In the genomic region with DNA sequence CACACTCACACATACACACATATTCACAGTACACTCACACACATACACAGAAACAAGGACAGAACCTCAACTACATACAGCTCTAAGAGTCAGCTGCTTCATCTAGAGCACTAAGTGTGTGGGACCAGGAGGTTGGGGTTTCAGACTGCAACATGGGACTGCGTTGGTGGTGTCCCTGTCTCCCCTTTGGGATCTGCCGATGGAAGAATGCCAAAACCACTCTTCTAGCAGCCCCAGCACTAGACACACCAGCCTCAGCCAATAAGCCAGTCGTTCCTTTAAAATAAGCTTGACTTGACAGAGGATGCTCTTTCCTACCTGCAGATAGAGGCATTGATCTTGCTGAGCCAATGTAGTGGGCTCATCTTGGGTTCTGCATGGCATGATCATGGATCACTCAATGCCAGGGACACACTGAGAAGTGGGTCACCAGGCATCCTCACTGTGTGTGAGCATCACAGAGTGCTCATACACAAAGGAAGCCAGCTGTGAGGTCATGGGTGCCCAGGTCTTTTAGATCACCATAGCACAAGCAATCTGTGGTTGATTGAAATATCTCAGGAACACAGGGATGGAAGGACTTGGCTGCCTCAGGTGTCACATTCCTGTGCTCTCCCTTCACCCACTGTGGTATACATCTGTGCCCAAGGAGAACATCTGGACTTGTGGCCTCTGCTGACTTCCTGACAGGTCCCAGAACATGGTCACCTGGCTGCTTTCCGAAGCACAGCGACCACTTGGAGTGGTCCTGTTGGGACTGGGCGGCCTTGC, we compare ENCODE assay signal across 13 mouse cellular contexts. TPM values are rescaled to one million over a fixed set of nuclear protein-coding genes. Genes with fewer than 3 reads are reported as not detected.
"Had no signal": no experiment of that assay in that cellular context is flagged by ENCODE, and none has a peak within 500 bp of the region (broad histone marks: within the 10 kb centered on the region; RNA-seq: fewer than 3 reads in every experiment).

No protein-coding gene starts in this region.

- ATAC-seq: midbrain, embryonic 13.5 days had no signal

- DNase-seq: kidney, postnatal 4 days; lung, adult 18-20 months; right cerebral cortex, adult 18-20 months; right cerebral cortex, postnatal 25 days; thymus, postnatal 36 days had no signal

- H3K36me3 ChIP-seq: limb, embryonic 13.5 days; midbrain, embryonic 13.5 days; neural tube, embryonic 15.5 days had no signal

- H3K9ac ChIP-seq: limb, embryonic 13.5 days; liver, embryonic 14.5 days; midbrain, embryonic 13.5 days; neural tube, embryonic 15.5 days had no signal

- H3K27ac ChIP-seq: layer of hippocampus, adult 2 months; limb, embryonic 13.5 days; liver, embryonic 14.5 days; midbrain, embryonic 13.5 days; neural tube, embryonic 15.5 days had no signal

- H3K4me3 ChIP-seq: layer of hippocampus, adult 2 months; limb, embryonic 13.5 days; midbrain, embryonic 13.5 days; myocyte; neural tube, embryonic 15.5 days had no signal

- H3K9me3 ChIP-seq: limb, embryonic 13.5 days; midbrain, embryonic 13.5 days; neural tube, embryonic 15.5 days had no signal

- H3K27me3 ChIP-seq: neural tube, embryonic 15.5 days had no signal

- H3K4me2 ChIP-seq: limb, embryonic 13.5 days; midbrain, embryonic 13.5 days; neural tube, embryonic 15.5 days had no signal

RNA-seq across cellular contexts. Expression of gene Sez6l, which starts 22.7 kb away (rescaled TPM):
- total RNA-seq: megakaryocyte-erythroid progenitor cell, adult 5-6 weeks had no signal
- polyA plus RNA-seq: liver, adult 2 months; myocyte had no signal
